ENCODE assay signal across 8 mouse cellular contexts in the genomic region with DNA sequence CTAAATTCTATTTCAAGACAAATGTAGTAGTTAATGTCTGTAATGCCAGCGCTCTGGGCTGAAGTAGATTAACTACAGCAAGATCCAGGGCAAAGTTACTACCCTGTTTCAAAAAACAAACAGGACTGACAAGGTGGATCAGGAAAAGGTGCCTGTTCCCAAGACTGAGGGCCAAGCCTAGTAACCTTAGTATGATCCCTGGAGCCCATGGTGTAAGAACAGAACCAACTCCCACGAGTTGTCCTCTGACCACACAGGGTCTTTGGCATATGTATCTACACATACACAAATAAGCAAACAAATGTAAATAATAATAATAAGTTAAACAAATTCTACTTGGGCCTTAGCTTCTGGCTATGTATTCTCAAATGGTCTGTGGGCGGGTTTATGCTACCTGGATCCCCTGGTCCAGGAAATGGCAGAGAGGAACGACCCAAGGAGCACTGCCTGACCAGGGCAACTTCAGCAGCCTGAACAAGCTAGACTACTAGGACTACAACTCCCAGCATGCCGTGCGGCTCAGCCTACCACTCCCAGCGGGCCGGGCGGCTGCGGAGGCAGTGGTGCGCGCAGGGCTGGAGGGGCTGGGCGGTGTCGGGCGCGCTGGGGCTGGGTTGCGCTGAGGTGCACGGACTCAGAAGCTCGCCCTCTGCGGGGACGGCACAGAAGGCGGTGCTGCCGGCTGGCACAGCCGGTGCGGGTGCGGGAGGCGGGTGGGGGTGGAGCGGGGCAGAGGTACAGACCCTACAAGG. TPM values are rescaled to one million over a fixed set of nuclear protein-coding genes. Genes with fewer than 3 reads are reported as not detected.
DNase-seq lines count a peak whose midpoint lies in the region; ATAC-seq and TF ChIP-seq lines count a peak whose summit lies in the region.

A gene (plus strand): TSS at position 560 of the 752 bp plus-strand sequence.

- peak within 1 kb of the TSS; percentile 95 for H3K4me3 ChIP-seq in E14TG2a.4 (replicated peaks; ENCODE audit: low read length)
- H3K4me3 ChIP-seq in forebrain, embryonic 12.5 days (replicated peaks): peak within 1 kb of the TSS; percentile 85
- peak within 1 kb of the TSS; percentile 87 for H3K4me3 ChIP-seq in heart, postnatal 0 days (ENCODE audit: low read depth, low read length)
- peak within 1 kb of the TSS; percentile 74 for H3K4me3 ChIP-seq in liver, postnatal 0 days (ENCODE audit: low read depth, low read length)
- H3K4me3 ChIP-seq in neural tube, embryonic 14.5 days (ENCODE audit: low read depth, low read length): peak within 1 kb of the TSS; percentile 90

- whole genome bisulfite sequencing in forebrain, embryonic 12.5 days: 5% methylated on average over 27 of the region's 28 CpGs
- 4% methylated on average over 24 of the region's 28 CpGs for WGBS in heart, postnatal 0 days
- WGBS in large intestine, adult 2 months: 2% methylated on average over 26 of the region's 28 CpGs
- WGBS in liver, postnatal 0 days (ENCODE audit: insufficient replicate concordance): 4% methylated on average over 22 of the region's 28 CpGs
- 5% methylated on average over 28 of the region's 28 CpGs for WGBS in neural tube, embryonic 14.5 days

- H3K9ac ChIP-seq in forebrain, embryonic 12.5 days: peak within 1 kb of the TSS; percentile 93
- H3K9ac ChIP-seq in heart, postnatal 0 days (replicated peaks; ENCODE audit: low read depth, low read length): peak within 1 kb of the TSS; percentile 77
- peak within 1 kb of the TSS; percentile 78 for H3K9ac ChIP-seq in liver, postnatal 0 days (replicated peaks)
- peak within 1 kb of the TSS; percentile 89 for H3K9ac ChIP-seq in neural tube, embryonic 14.5 days (replicated peaks; ENCODE audit: low read depth, low read length)

- peaks cover 32% of the 10 kb centered on the region for H3K4me1 ChIP-seq in E14TG2a.4 (replicated peaks; ENCODE audit: low read depth, low read length)
- peaks cover 14% of the 10 kb centered on the region for H3K4me1 ChIP-seq in forebrain, embryonic 12.5 days
- H3K4me1 ChIP-seq in heart, postnatal 0 days (ENCODE audit: control insufficient read depth, insufficient read depth): peaks cover 10% of the 10 kb centered on the region; the same call in 1 of the 2 replicates
- H3K4me1 ChIP-seq in liver, postnatal 0 days (ENCODE audit: insufficient read depth): peaks cover 11% of the 10 kb centered on the region; the same call in 1 of the 2 replicates
- H3K4me1 ChIP-seq in neural tube, embryonic 14.5 days (ENCODE audit: control insufficient read depth, insufficient read depth, low read length): peaks cover 11% of the 10 kb centered on the region

- H3K36me3 ChIP-seq in E14TG2a.4 (ENCODE audit: insufficient read depth, low read length): peaks cover 38% of the 10 kb centered on the region
- H3K36me3 ChIP-seq in forebrain, embryonic 12.5 days (replicated peaks): peaks cover 30% of the 10 kb centered on the region
- H3K36me3 ChIP-seq in heart, postnatal 0 days (replicated peaks; ENCODE audit: control insufficient read depth, insufficient read depth, low read length): peaks cover 30% of the 10 kb centered on the region
- peaks cover 18% of the 10 kb centered on the region for H3K36me3 ChIP-seq in liver, postnatal 0 days (replicated peaks; ENCODE audit: insufficient read depth, low read length)
- peaks cover 24% of the 10 kb centered on the region for H3K36me3 ChIP-seq in neural tube, embryonic 14.5 days (ENCODE audit: control insufficient read depth, insufficient read depth, low read length)

- ATAC-seq in forebrain, embryonic 12.5 days (ENCODE audit: low FRiP score): peak; percentile 99
- ATAC-seq in heart, postnatal 0 days (ENCODE audit: insufficient read depth, low read depth): peak; percentile 98
- peak; percentile 97 for ATAC-seq in liver, postnatal 0 days
- ATAC-seq in neural tube, embryonic 14.5 days (ENCODE audit: low read depth): peak; percentile 98

- H3K4me2 ChIP-seq in forebrain, embryonic 12.5 days: peak within 1 kb of the TSS; percentile 79
- peak within 1 kb of the TSS; percentile 94 for H3K4me2 ChIP-seq in heart, postnatal 0 days (ENCODE audit: low read depth, low read length)
- peak within 1 kb of the TSS; percentile 96 for H3K4me2 ChIP-seq in liver, postnatal 0 days (ENCODE audit: low read depth, low read length)
- H3K4me2 ChIP-seq in neural tube, embryonic 14.5 days (ENCODE audit: low read depth, low read length): peak within 1 kb of the TSS; percentile 81

- peak; percentile 81 for DNase-seq in c-Kit-positive CD71-positive TER-119-positive erythroid progenitor cells, embryonic 14.5 days (ENCODE audit: low spot score)
- DNase-seq in heart, postnatal 0 days (ENCODE audit: low spot score): peak; percentile 94
- peak; percentile 81 for DNase-seq in large intestine, adult 2 months (ENCODE audit: low read depth, low spot score)
- peak; percentile 95 for DNase-seq in liver, postnatal 0 days
- DNase-seq in testis, postnatal 10 days (ENCODE audit: low spot score): peak; percentile 99

- H3K27me3 ChIP-seq in E14TG2a.4 (ENCODE audit: insufficient read depth, low read length): no peaks in the 10 kb centered on the region; the same call in 1 of the 2 replicates
- peaks cover 13% of the 10 kb centered on the region for H3K27me3 ChIP-seq in forebrain, embryonic 12.5 days
- no peaks in the 10 kb centered on the region for H3K27me3 ChIP-seq in heart, postnatal 0 days (ENCODE audit: control insufficient read depth, insufficient read depth, low read length)
- H3K27me3 ChIP-seq in liver, postnatal 0 days (ENCODE audit: insufficient read depth, low read length): no peaks in the 10 kb centered on the region
- H3K27me3 ChIP-seq in neural tube, embryonic 14.5 days (ENCODE audit: control insufficient read depth, insufficient read depth, low read length): no peaks in the 10 kb centered on the region

- no peak for TF ChIP-seq CTCF in E14TG2a.4 (conservative IDR thresholded peaks at IDR 0.05; ENCODE audit: low read length)
- TF ChIP-seq CTCF in heart, postnatal 0 days (IDR thresholded peaks at IDR 0.05; ENCODE audit: low read depth): no peak
- peak; percentile 16; the same call in 1 of the 2 replicates for TF ChIP-seq CTCF in liver, postnatal 0 days (IDR thresholded peaks at IDR 0.05; ENCODE audit: low read depth)

- no peak for TF ChIP-seq EP300 in heart, postnatal 0 days (IDR thresholded peaks at IDR 0.05; ENCODE audit: low read depth)
- TF ChIP-seq EP300 in liver, postnatal 0 days (IDR thresholded peaks at IDR 0.05; ENCODE audit: low read depth): no peak

- H3K27ac ChIP-seq in forebrain, embryonic 12.5 days: peak within 1 kb of the TSS; percentile 92
- peak within 1 kb of the TSS; percentile 54; the same call in 1 of the 2 replicates for H3K27ac ChIP-seq in heart, postnatal 0 days (ENCODE audit: low read depth)
- H3K27ac ChIP-seq in liver, postnatal 0 days (ENCODE audit: low read depth): peak within 1 kb of the TSS; percentile 18; the same call in 1 of the 2 replicates
- peak within 1 kb of the TSS; percentile 89 for H3K27ac ChIP-seq in neural tube, embryonic 14.5 days (ENCODE audit: low read depth, low read length)

- H3K9me3 ChIP-seq in E14TG2a.4 (ENCODE audit: low read length): no peaks in the 10 kb centered on the region
- no peaks in the 10 kb centered on the region for H3K9me3 ChIP-seq in forebrain, embryonic 12.5 days
- H3K9me3 ChIP-seq in heart, postnatal 0 days (replicated peaks; ENCODE audit: control insufficient read depth, low read length): no peaks in the 10 kb centered on the region
- no peaks in the 10 kb centered on the region for H3K9me3 ChIP-seq in liver, postnatal 0 days (ENCODE audit: low read length)
- H3K9me3 ChIP-seq in neural tube, embryonic 14.5 days (ENCODE audit: control insufficient read depth, low read length): no peaks in the 10 kb centered on the region

RNA-seq across cellular contexts. Expression of the gene that starts here (rescaled TPM):
- polyA plus RNA-seq in forebrain, embryonic 12.5 days (2016; fragmentation: Nextera tagmentation; extraction: Ambion mirVana): 16.5 and 19.4 TPM in 2 replicates
- total RNA-seq in heart, postnatal 0 days (2014; rRNA removed; ENCODE audit: low replicate concordance): 28.2 and 30.0 TPM in 2 replicates
- polyA plus RNA-seq in heart, postnatal 0 days (2015; fragmentation: Nextera tagmentation; extraction: Ambion mirVana): 8.4 and 8.6 TPM in 2 replicates
- 258 and 558 TPM in 2 replicates for polyA plus RNA-seq in large intestine, adult 2 months (2012; rRNA removed)
- 4.6 and 5.1 TPM in 2 replicates for polyA plus RNA-seq in liver, postnatal 0 days (2015; fragmentation: Nextera tagmentation; extraction: Ambion mirVana)
- polyA plus RNA-seq in neural tube, embryonic 14.5 days (2014; fragmentation: Nextera tagmentation; extraction: Ambion mirVana): 35.8 and 37.6 TPM in 2 replicates

Comparison
In these comparisons a context has a peak if more than half of its experiments do, and no peak if none do; other contexts are left out.
1. Peak in every context shown above with its lines: DNase-seq, ATAC-seq, H3K4me3 ChIP-seq and H3K27ac ChIP-seq.
2. H3K27ac ChIP-seq: peak in every context shown above with its lines; median percentile 92 in forebrain, embryonic 12.5 days; 89 in neural tube, embryonic 14.5 days; 54 in heart, postnatal 0 days; 18 in liver, postnatal 0 days.